Mouse (Mus musculus) liver, adult 2 months (tissue): ENCODE data around the gene Zfp13.

Experiments used
- CTCF ChIP-seq: fragments of 200-500 bp; IDR thresholded peaks from 2 replicates; pipeline ENCODE4 v1.5.1; 2011; ENCODE audit warnings: low read depth, low read length, control low read depth
- POLR2A ChIP-seq: fragments of 200-500 bp; IDR thresholded peaks from 2 replicates; pipeline ENCODE4 v1.6.1; 2011; ENCODE audit warnings: low read length, control low read depth; ENCODE audit not compliant: insufficient read depth; ENCODE audit errors: extremely low read depth

GRCm38 (mm10) chr17:23592926-23593300 lies 6.4 kb downstream of the Zfp13 start:
- TF ChIP-seq CTCF (no peak), POLR2A (no peak)
